Mouse (Mus musculus) limb, embryonic 15.5 days (tissue): Measurements from ENCODE around the gene Clybl. TPM values are rescaled to one million over a fixed set of nuclear protein-coding genes. Genes with fewer than 3 reads are reported as not detected.

Experiments used
- ATAC-seq: fragments of 200-750 bp; cut with Nextera tagmentation; 2 replicates; pipeline ENCODE4 v1.8.0; 2017; ENCODE audit warnings: low read depth, moderate TSS enrichment; ENCODE audit not compliant: insufficient number of reproducible peaks, low FRiP score, low TSS enrichment
- H3K27ac ChIP-seq: fragments of 300-500 bp; sonication (generic); 2 replicates; pipeline ENCODE4 v1.5.1; 2015; ENCODE audit warnings: moderate library complexity, mild to moderate bottlenecking, inconsistent platforms
- H3K27me3 ChIP-seq: fragments of 300-500 bp; sonication (generic); 2 replicates; pipeline ENCODE4 v1.6.1; 2015; ENCODE audit warnings: inconsistent platforms
- H3K36me3 ChIP-seq: fragments of 300-500 bp; sonication (generic); 2 replicates; pipeline ENCODE4 v1.6.1; 2015; ENCODE audit warnings: inconsistent platforms
- H3K4me1 ChIP-seq: fragments of 300-500 bp; sonication (generic); 2 replicates; pipeline ENCODE4 v1.6.1; 2015; ENCODE audit warnings: inconsistent platforms
- H3K4me2 ChIP-seq: fragments of 300-500 bp; sonication (generic); 2 replicates; pipeline ENCODE4 v1.6.1; 2015; ENCODE audit warnings: mild to moderate bottlenecking, inconsistent platforms
- H3K4me3 ChIP-seq: fragments of 300-500 bp; sonication (generic); 2 replicates; pipeline ENCODE4 v1.5.1; 2015; ENCODE audit warnings: mild to moderate bottlenecking, inconsistent platforms
- H3K9ac ChIP-seq: fragments of 300-500 bp; sonication (generic); 2 replicates; pipeline ENCODE4 v1.6.1; 2015; ENCODE audit warnings: inconsistent platforms
- H3K9me3 ChIP-seq: fragments of 300-500 bp; sonication (generic); 2 replicates; pipeline ENCODE4 v1.6.1; 2016; ENCODE audit warnings: inconsistent platforms
- WGBS: fragments of 180-500 bp; shearing (Covaris S2); methylation state at CpG from one replicate; pipeline ENCODE4 v1.1.7; 2015; 5-methylcytosine and 5-hydroxymethylcytosine counted together
- polyA plus RNA-seq: library from polyadenylated mRNA; unstranded; fragments of >200 nt; fragmentation: Nextera tagmentation; extraction: Ambion mirVana; gene quantifications from 2 replicates; pipeline ENCODE4 v1.2.1, GENCODE M21; 2015

Clybl gene
- polyA plus RNA-seq, 1 experiment from 2014 or later = 19.0 TPM

DNA sequence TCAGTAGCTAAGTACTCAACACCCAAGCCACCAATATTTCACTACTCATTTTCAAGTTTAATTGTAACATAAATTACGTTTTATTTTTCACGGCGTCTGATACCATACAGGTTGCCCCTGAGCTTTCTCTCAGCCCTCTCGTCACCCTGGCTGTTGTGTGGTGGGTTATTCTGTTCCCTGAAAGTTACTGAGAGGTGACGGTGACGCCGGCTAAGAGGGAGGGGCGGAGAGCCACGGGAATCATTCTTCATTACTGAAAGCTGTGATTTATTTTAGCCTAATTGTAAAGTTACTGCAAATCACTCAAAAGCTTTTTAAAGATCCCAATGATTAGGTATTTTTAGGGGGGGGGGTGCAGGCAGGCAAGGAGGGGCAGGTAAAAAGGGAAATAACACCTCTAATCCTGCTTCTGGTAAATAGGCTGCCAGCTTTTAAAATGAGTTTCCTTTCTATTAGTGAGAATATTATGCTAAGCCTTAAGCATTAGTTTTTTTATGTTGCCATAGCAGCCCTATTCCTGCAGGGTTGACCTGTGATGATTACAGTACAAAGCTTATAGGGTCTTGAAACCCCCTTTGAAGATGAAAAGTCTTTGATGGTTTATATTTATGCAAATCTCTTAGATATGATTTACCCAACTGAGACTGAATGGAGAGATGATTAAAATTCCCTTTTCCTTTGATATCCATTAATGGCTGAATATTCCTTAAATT lies 192.9 kb downstream of the Clybl start:
- ATAC-seq = no peak

DNA sequence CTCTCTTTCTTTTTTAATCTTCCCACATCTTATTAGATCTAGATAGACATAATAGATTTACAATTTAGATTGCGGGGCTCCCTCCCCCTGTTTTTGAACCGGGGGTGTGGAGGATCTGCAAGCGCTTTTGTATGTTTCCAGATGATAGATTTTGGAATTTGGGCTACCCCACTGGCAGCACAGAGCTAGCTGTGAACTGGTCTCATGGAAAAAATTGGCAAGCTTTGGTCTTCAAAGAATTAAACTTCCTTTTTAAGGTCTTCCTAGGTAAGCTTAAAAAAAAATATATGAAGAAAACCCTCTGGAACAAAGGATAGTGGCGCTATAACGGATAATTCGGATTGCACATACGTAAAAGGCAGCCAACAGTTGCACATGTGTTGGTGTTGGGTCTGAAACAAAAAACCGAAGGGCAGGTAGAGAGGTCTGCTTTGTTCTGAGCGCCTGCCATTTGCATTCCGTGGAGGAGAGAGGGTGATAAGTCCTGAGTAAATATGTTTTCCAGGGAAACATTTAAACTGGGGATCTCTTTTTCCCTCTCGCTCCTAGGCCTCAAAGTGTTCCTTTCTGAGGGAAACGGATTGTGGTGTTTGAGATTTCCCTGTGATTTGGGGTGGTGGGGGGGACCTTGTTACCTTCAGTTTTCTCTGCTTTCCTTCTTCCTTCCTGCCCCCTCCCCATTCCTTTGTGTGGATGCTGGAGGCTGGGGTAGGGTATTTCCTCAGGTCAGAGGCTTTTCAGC lies 193.7 kb downstream of the Clybl start:
- no peaks in the 10 kb centered on the region for H3K4me1 ChIP-seq
- H3K4me2 ChIP-seq = no peak overlapping the region
- ATAC-seq = no peak
- H3K4me3 ChIP-seq = no peak overlapping the region
- peaks cover 35% of the 10 kb centered on the region for H3K27me3 ChIP-seq
- no peaks in the 10 kb centered on the region for H3K36me3 ChIP-seq
- no peaks in the 10 kb centered on the region for H3K9me3 ChIP-seq
- H3K27ac ChIP-seq = no peak overlapping the region
- WGBS = 51% methylated on average over 12 of the region's 12 CpGs
- H3K9ac ChIP-seq = no peak overlapping the region

More for the DNA sequence above, 192.9 kb downstream of the Clybl start:
- Histone ChIP-seq H3K4me2 (no peak overlapping the region), H3K36me3 (no peaks in the 10 kb centered on the region), H3K27me3 (peaks cover 35% of the 10 kb centered on the region), H3K9ac (no peak overlapping the region), H3K9me3 (no peaks in the 10 kb centered on the region), H3K27ac (no peak overlapping the region), H3K4me3 (no peak overlapping the region), H3K4me1 (no peaks in the 10 kb centered on the region)
- 12% methylated on average over 9 of the region's 9 CpGs for WGBS

DNA sequence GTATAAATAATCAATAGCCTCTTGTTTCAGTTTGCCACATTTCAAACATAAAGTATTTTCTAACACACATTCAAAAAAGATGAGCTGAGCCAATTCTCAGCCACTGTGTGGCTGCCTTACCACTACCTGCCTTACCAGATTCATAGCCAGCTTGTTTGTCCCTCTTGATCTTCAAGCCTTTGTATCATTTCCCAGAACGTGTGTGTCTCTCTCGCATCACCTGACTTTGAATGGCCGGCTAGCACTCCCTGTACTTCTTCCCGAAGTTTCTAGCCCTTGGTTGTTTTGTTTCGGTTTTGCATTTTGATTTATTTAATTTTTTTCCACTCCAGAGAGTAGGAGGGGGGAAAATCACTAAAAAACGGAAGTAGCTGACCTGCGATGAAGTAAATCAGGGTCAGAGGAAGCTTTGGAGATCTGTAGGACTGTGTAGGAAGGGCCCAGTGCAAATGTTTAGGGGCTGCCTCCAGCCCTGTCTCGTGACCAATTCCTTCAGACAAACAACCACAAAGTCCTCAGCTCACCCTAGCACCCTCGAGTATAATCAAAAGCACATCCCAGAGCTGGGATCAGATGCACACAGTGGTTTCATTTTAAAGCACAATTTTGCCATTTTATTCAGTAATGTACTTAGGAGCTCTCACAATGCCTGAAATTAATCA lies 195.1 kb downstream of the Clybl start:
- Histone ChIP-seq H3K9ac (no peak overlapping the region), H3K9me3 (no peaks in the 10 kb centered on the region)
- no peak for ATAC-seq

DNA sequence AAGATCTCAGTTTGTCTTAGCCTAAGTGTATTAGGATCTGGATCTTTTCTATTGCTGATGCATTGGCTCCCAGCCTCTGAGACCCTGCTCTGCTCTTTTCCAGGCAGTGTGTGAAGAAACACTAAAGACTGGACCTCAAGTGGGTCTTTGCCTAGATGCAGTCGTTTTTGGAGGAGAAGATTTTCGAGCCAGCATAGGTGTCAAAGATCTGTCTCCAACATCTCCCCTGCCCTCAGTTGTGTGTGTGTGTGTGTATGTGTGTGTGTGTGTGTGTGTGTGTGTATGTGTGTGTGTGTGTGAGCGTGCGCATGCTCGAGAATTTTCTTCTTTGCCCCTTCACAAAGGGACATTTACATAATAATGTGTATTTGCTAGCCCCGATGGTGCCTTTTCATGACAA lies 196.2 kb downstream of the Clybl start:
- no peak overlapping the region for H3K27ac ChIP-seq
- no peaks in the 10 kb centered on the region for H3K9me3 ChIP-seq
- no peak overlapping the region for H3K9ac ChIP-seq
- no peaks in the 10 kb centered on the region for H3K4me1 ChIP-seq
- H3K4me2 ChIP-seq = no peak overlapping the region
- WGBS = 84% methylated on average over 6 of the region's 6 CpGs
- peaks cover 35% of the 10 kb centered on the region; the same call in 1 of the 2 replicates for H3K27me3 ChIP-seq
- no peaks in the 10 kb centered on the region for H3K36me3 ChIP-seq
- H3K4me3 ChIP-seq = no peak overlapping the region
- no peak for ATAC-seq

More for the DNA sequence above, 195.1 kb downstream of the Clybl start:
- Histone ChIP-seq H3K27ac (no peak overlapping the region), H3K36me3 (no peaks in the 10 kb centered on the region), H3K4me3 (no peak overlapping the region), H3K27me3 (peaks cover 38% of the 10 kb centered on the region; the same call in 1 of the 2 replicates), H3K4me2 (no peak overlapping the region), H3K4me1 (no peaks in the 10 kb centered on the region)
- WGBS = 58% methylated on average over 9 of the region's 9 CpGs

DNA sequence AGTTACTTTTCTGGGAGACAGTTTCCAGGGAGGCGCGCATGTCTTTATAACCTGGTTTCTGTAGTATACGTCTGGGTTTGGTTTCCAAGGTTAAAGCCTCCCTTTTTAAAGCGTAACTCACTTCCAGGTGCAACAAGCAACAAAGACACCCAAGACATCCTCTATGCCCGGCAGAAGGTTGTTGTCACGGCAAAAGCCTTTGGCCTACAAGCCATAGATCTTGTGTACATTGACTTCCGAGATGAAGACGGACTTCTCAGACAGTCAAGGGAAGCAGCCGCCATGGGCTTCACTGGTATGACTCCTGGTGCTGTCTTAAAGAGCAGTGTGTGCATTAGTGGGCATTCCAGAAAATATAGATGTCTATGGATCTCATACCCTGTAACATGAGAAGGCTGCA lies 197.6 kb downstream of the Clybl start:
- no peak for ATAC-seq
- Histone ChIP-seq H3K4me1 (no peaks in the 10 kb centered on the region), H3K9ac (no peak overlapping the region), H3K4me3 (no peak overlapping the region), H3K36me3 (no peaks in the 10 kb centered on the region), H3K27me3 (peaks cover 34% of the 10 kb centered on the region), H3K27ac (no peak overlapping the region), H3K4me2 (no peak overlapping the region), H3K9me3 (no peaks in the 10 kb centered on the region)
- 85% methylated on average over 9 of the region's 9 CpGs for WGBS

DNA sequence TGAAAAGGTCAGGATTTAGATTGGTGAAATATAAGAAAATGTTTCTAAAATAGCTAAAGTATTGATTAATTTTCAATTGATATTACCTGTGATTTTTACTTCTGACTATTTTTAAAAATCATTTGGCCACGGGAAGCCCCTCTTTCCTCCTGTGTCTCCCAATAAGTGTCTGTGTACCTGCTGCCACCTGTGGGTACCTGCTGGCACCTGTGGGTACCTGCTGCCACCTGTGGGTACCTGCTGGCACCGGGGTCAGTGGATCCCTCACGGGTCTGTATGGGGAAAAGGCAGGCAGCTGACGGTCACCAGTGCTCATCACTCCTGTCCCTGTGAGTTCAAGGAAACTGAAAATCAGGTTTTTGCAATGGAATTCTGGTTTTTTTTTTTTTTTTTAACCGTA lies 198.5 kb downstream of the Clybl start:
- H3K36me3 ChIP-seq = no peaks in the 10 kb centered on the region
- 90% methylated on average over 5 of the region's 5 CpGs for WGBS
- no peak overlapping the region for H3K4me2 ChIP-seq
- H3K9me3 ChIP-seq = no peaks in the 10 kb centered on the region
- H3K27ac ChIP-seq = no peak overlapping the region
- no peak for ATAC-seq
- H3K4me3 ChIP-seq = no peak overlapping the region
- H3K9ac ChIP-seq = no peak overlapping the region
- no peaks in the 10 kb centered on the region for H3K4me1 ChIP-seq
- H3K27me3 ChIP-seq = peaks cover 31% of the 10 kb centered on the region

DNA sequence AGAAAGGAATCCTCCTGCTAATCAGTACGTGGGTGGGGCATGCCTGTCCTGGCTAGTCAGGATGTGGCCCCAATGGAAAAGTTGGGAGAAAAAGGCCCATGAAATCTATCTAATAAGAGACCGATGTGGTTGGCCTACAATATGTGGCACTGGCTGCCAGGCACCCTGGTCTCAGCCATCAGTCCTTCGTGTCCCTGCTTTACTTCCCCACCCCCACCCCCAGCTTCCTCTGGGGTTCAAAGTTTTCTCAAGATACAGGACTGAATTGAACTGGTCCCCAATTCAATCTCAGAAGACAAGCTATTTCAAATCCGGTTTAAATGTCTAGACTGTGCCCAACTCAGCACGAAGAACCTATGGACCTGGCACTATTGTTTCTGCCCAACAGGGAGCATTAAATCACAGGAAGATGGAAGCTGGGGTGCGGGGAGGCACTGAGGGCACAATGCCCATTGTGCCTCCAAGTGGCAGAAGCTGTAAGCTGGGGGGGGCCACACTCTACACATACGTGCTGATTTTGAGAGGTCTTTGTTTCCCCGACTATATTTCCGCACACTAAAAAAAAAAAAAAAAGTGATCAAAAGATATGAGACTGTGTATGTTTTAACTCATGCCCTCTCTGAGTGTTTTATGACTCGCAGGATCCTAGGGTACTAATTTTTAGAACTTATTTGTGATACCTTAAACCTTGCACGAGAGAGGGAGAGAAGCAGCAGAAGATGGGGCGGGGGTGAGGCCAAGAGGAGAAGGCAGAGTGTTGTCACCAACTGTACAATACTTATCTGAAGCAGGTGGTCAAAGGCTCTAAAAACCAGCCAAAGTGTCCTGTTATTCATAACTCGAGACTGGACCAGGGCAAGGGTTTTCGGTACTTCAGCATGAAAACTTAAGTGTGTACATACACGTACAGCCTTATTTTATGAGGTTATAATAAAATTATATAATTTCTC lies 199.7 kb downstream of the Clybl start:
- Histone ChIP-seq H3K9ac (no peak overlapping the region), H3K4me3 (no peak overlapping the region), H3K27me3 (peaks cover 34% of the 10 kb centered on the region), H3K4me2 (no peak overlapping the region), H3K4me1 (no peaks in the 10 kb centered on the region), H3K9me3 (no peaks in the 10 kb centered on the region), H3K36me3 (no peaks in the 10 kb centered on the region), H3K27ac (no peak overlapping the region)
- no peak for ATAC-seq
- 66% methylated on average over 15 of the region's 15 CpGs for WGBS

DNA sequence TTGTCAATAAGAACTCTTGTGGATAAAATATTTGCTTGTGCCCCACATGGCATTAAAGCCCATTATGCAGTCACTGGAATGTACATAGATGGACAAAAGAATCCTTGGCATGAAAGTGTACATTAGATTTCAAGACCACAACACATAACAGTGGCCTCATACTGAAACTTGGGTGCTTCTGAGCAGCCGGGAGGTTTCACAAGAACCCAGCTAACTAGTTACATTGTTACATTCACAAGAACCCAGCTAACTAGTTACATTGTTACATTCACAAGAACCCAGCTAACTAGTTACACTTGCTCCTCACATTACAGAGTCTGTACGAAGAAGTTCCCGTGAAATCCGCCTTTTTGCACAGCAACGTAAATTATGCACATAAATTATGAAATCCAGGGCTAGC lies 200.8 kb downstream of the Clybl start:
- H3K9ac ChIP-seq = no peak overlapping the region
- WGBS = 76% methylated on average over 5 of the region's 5 CpGs
- no peaks in the 10 kb centered on the region for H3K4me1 ChIP-seq
- no peak overlapping the region for H3K27ac ChIP-seq
- no peaks in the 10 kb centered on the region for H3K9me3 ChIP-seq
- H3K4me3 ChIP-seq = no peak overlapping the region
- H3K27me3 ChIP-seq = peaks cover 39% of the 10 kb centered on the region
- H3K4me2 ChIP-seq = no peak overlapping the region
- ATAC-seq = no peak
- H3K36me3 ChIP-seq = no peaks in the 10 kb centered on the region

DNA sequence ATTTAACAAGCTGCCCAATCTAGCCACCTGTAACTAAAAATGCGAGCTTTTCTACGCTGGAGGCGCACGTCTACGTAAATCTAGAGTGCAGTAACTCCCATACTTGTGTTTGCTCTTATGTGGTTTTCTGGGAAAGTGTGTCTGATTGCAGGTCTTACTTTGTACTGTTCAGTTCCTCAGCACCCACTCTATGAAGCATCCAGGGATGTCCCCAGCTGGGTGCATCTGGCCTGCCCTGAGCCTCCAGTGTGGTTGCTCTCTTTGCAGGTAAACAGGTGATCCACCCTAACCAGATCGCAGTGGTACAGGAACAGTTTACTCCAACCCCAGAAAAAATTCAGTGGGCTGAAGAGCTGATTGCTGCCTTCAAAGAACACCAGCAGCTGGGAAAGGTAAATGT lies 202.4 kb downstream of the Clybl start:
- no peaks in the 10 kb centered on the region for H3K36me3 ChIP-seq
- no peak overlapping the region for H3K4me3 ChIP-seq
- no peaks in the 10 kb centered on the region for H3K9me3 ChIP-seq
- 66% methylated on average over 6 of the region's 6 CpGs for WGBS
- no peak overlapping the region for H3K4me2 ChIP-seq
- H3K9ac ChIP-seq = no peak overlapping the region
- no peaks in the 10 kb centered on the region for H3K4me1 ChIP-seq
- no peak overlapping the region for H3K27ac ChIP-seq
- ATAC-seq = no peak
- H3K27me3 ChIP-seq = peaks cover 44% of the 10 kb centered on the region

DNA sequence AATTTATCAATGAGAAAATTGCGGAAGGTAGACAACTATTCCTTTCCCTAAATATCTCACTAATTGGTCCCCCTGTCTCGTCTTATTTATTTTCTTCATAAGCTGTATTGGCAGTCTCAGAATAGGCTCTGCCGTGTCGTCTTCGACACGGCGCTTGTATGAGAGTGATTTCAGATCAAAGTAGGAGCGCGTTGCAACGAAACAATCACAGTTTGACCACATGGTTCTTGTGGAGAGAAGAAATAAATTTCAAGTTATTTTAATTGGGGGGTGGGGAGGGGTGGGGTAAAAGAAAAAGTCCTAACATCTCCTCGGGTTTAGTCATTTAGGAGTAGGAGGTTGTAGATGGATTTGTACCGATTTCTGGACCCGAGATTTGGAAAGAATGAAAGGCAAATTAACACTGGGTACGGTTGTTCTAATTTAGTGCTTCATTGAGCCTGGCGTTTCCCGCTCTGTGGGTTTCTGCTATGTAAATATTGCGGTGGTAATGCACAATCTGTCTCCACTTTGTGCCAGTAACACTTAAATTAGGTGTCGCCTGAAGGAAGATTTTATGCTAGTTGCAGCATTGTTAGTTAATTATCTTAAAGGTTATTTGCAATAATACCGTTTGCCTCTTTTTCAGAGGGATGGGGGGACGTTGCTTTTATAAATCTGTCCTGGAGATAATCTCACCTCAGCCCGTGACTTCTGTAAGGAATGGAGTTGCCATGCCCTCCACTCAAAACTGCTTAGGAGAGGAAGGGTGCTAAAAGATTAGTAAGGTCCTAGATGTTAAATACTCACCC lies 203.1 kb downstream of the Clybl start:
- ATAC-seq = no peak
- Histone ChIP-seq H3K4me1 (no peaks in the 10 kb centered on the region), H3K27me3 (peaks cover 43% of the 10 kb centered on the region), H3K4me2 (no peak overlapping the region), H3K36me3 (no peaks in the 10 kb centered on the region), H3K27ac (no peak overlapping the region), H3K9ac (no peak overlapping the region), H3K9me3 (no peaks in the 10 kb centered on the region), H3K4me3 (no peak overlapping the region)
- 27% methylated on average over 21 of the region's 21 CpGs for WGBS

DNA sequence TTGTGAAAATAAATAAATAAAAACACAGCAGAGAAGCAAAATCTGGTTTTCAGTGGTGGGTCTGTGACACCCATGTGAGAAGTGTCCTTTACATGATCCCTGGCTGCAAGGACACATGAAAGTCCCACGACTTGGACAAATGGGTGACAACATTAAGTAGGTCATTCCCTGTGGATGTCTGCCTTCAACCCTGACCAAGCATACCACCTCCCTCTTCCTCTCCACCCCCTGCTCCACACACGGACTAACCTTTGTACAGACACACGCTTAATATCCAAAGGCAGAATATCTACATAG lies 203.7 kb downstream of the Clybl start:
- H3K36me3 ChIP-seq = no peaks in the 10 kb centered on the region
- no peaks in the 10 kb centered on the region for H3K9me3 ChIP-seq
- H3K4me1 ChIP-seq = no peaks in the 10 kb centered on the region
- WGBS = 73% methylated on average over 3 of the region's 3 CpGs
- no peak overlapping the region for H3K9ac ChIP-seq
- H3K4me3 ChIP-seq = no peak overlapping the region
- ATAC-seq = no peak
- H3K27me3 ChIP-seq = peaks cover 49% of the 10 kb centered on the region
- no peak overlapping the region for H3K4me2 ChIP-seq
- H3K27ac ChIP-seq = no peak overlapping the region
